Mouse (Mus musculus) left cerebral cortex, postnatal 4 days (tissue): ENCODE measurements around the gene Sag. TPM values are rescaled to one million over a fixed set of nuclear protein-coding genes. Genes with fewer than 3 reads are reported as not detected.

Experiments
- DNase-seq: peaks from one replicate; pipeline ENCODE4 v3.0.0-alpha.2; 2022
- intact Hi-C: fragments of 180-260 bp; cut with DNase I; formaldehyde crosslinking; loops from one replicate; pipeline ENCODE4 v1.15.1; 2025
- total RNA-seq, 2 experiments: library from RNA; stranded (reverse); gene quantifications; 2 replicates each; pipeline ENCODE4 v1.2.3; 2021

Gene Sag
- total RNA-seq, 2 experiments from 2014 or later, result 1.1 to 2.0 TPM

- no peak for DNase-seq
- intact Hi-C loops, result no loop called here
Measured at GRCm38 (mm10) chr1:87890960-87891359, 87.5 kb downstream of the Sag start.

- DNase-seq, result no peak
- intact Hi-C loops, result no loop called here
Measured at GRCm38 (mm10) chr1:87891634-87892033, 88.2 kb downstream of the Sag start.

GRCm38 (mm10) chr1:87892499-87892898 lies 89.0 kb downstream of the Sag start:
- DNase-seq, result no peak
- intact Hi-C loops, result no loop called here

GRCm38 (mm10) chr1:87893414-87893813 lies 89.9 kb downstream of the Sag start:
- DNase-seq, result no peak
- intact Hi-C loops, result no loop called here

Other genes with a start within 250 kb of the Sag start
- 10 to 100 TPM; 92.5 to 94.7 TPM for gene Ngef, start 229.8 kb upstream of the Sag start, total RNA-seq
- gene Inpp5d, start 183.4 kb upstream of the Sag start, total RNA-seq, result 10 to 100 TPM; 10.2 to 10.7 TPM
- 10 to 100 TPM; 79.4 to 83.8 TPM for gene Atg16l1, start 47.8 kb upstream of the Sag start, total RNA-seq
- 100 to 1,000 TPM; 132 to 138 TPM for gene Dgkd, start 49.6 kb downstream of the Sag start, total RNA-seq
- gene Usp40, start 204.9 kb downstream of the Sag start, total RNA-seq, result 10 to 100 TPM; 27.9 to 29.8 TPM